Mouse (Mus musculus) liver, adult 2 months (tissue): ENCODE data around the gene Psd4. TPM values are rescaled to one million over a fixed set of nuclear protein-coding genes. Genes with fewer than 3 reads are reported as not detected.
A peak's percentile ranks its signal among the peaks of the same experiment; 100 is the strongest.

Source experiments
- DNase-seq: peaks from one replicate; pipeline ENCODE4 v3.0.0-alpha.2; 2011; ENCODE audit warnings: low read depth, low spot score; ENCODE audit errors: extremely low read depth
- H3K27ac ChIP-seq: fragments of 200-500 bp; replicated peaks from 2 replicates; pipeline ENCODE4 v1.5.1; 2012; ENCODE audit warnings: low read depth, mild to moderate bottlenecking, control low read depth, inconsistent platforms, low read length; ENCODE audit not compliant: insufficient read depth
- H3K27me3 ChIP-seq: fragments of 200-500 bp; 2 replicates; pipeline ENCODE4 v1.6.1; 2012; ENCODE audit warnings: mild to moderate bottlenecking, moderate library complexity, low read length, inconsistent platforms; ENCODE audit not compliant: control insufficient read depth, insufficient read depth
- H3K36me3 ChIP-seq: fragments of 200-500 bp; 2 replicates; pipeline ENCODE4 v1.6.1; 2012; ENCODE audit warnings: low read length, inconsistent platforms; ENCODE audit not compliant: control insufficient read depth, insufficient read depth
- H3K4me1 ChIP-seq: fragments of 200-500 bp; 2 replicates; pipeline ENCODE4 v1.6.1; 2011; ENCODE audit warnings: low read length; ENCODE audit not compliant: control insufficient read depth, insufficient read depth
- H3K4me3 ChIP-seq: fragments of 200-500 bp; 2 replicates; pipeline ENCODE4 v1.5.1; 2011; ENCODE audit warnings: low read depth, mild to moderate bottlenecking, control low read depth, low read length, moderate library complexity; ENCODE audit not compliant: insufficient read depth
- H3K79me2 ChIP-seq: fragments of 200-500 bp; 2 replicates; pipeline ENCODE4 v1.6.1; 2012; ENCODE audit warnings: inconsistent platforms, mild to moderate bottlenecking, low read length, moderate library complexity; ENCODE audit not compliant: control insufficient read depth, insufficient read depth
- H3K9ac ChIP-seq: fragments of 200-500 bp; 2 replicates; pipeline ENCODE4 v1.6.1; 2012; ENCODE audit warnings: low read depth, mild to moderate bottlenecking, control low read depth, inconsistent platforms, low read length
- CTCF ChIP-seq: fragments of 200-500 bp; IDR thresholded peaks from 2 replicates; pipeline ENCODE4 v1.5.1; 2011; ENCODE audit warnings: low read depth, low read length, control low read depth
- POLR2A ChIP-seq: fragments of 200-500 bp; IDR thresholded peaks from 2 replicates; pipeline ENCODE4 v1.6.1; 2011; ENCODE audit warnings: low read length, control low read depth; ENCODE audit not compliant: insufficient read depth; ENCODE audit errors: extremely low read depth
- WGBS: fragments of 180-500 bp; shearing (Covaris S2); methylation state at CpG from one replicate; pipeline ENCODE4 v1.1.7; 2018; 5-methylcytosine and 5-hydroxymethylcytosine counted together
- polyA plus RNA-seq: library from polyadenylated mRNA; depleted of rRNA; stranded (reverse); fragments of >200 nt; gene quantifications from 2 replicates; pipeline ENCODE4 v1.2.3, GENCODE M21; 2012
- total RNA-seq: library from RNA; depleted of rRNA; stranded (reverse); fragments of >200 nt; gene quantifications from 2 replicates; pipeline ENCODE4 v1.2.3, GENCODE M21; 2014

Gene Psd4
- total and polyA plus RNA-seq, 2 experiments: 2.1 to 3.7 TPM

GRCm38 (mm10) chr2:24382456-24383230 is 15.3 kb downstream of the Psd4 start:
- H3K27ac ChIP-seq: no peak overlapping the region

GRCm38 (mm10) chr2:24383636-24384035 is 16.3 kb downstream of the Psd4 start:
- TF ChIP-seq POLR2A: no peak
- TF ChIP-seq CTCF: no peak
- Histone ChIP-seq H3K4me3 (no peak overlapping the region), H3K79me2 (no peaks in the 10 kb centered on the region), H3K27me3 (no peaks in the 10 kb centered on the region), H3K4me1 (no peaks in the 10 kb centered on the region), H3K36me3 (no peaks in the 10 kb centered on the region), H3K9ac (no peak overlapping the region), H3K27ac (0 out of 2 replicates have a peak overlapping the region, but pooled peaks have one; percentile 10)
- 85% methylated on average over 3 of the region's 3 CpGs for WGBS
- DNase-seq: no peak

More at GRCm38 (mm10) chr2:24382456-24383230, 15.3 kb downstream of the Psd4 start:
- no peak for TF ChIP-seq POLR2A
- no peaks in the 10 kb centered on the region for H3K79me2 ChIP-seq
- DNase-seq: no peak
- H3K4me3 ChIP-seq: no peak overlapping the region
- no peaks in the 10 kb centered on the region for H3K4me1 ChIP-seq
- H3K9ac ChIP-seq: no peak overlapping the region
- H3K27me3 ChIP-seq: no peaks in the 10 kb centered on the region
- WGBS: 82% methylated on average over 9 of the region's 9 CpGs
- no peaks in the 10 kb centered on the region for H3K36me3 ChIP-seq

- H3K27ac ChIP-seq: no peak overlapping the region
- TF ChIP-seq CTCF: no peak
- no peak for TF ChIP-seq POLR2A
These were observed 17.0 kb downstream of the Psd4 start for GRCm38 (mm10) chr2:24384393-24384792.

GRCm38 (mm10) chr2:24385111-24385961 is 18.0 kb downstream of the Psd4 start:
- Histone ChIP-seq H3K27me3 (no peaks in the 10 kb centered on the region), H3K79me2 (no peaks in the 10 kb centered on the region), H3K9ac (no peak overlapping the region; the same call in 1 of the 2 replicates), H3K4me3 (peak overlapping the region; percentile 17; the same call in 1 of the 2 replicates), H3K4me1 (no peaks in the 10 kb centered on the region), H3K36me3 (no peaks in the 10 kb centered on the region), H3K27ac (no peak overlapping the region; the same call in 1 of the 2 replicates)
- no peak for DNase-seq
- TF ChIP-seq POLR2A: no peak
- TF ChIP-seq CTCF: no peak
- WGBS: 81% methylated on average over 14 of the region's 14 CpGs

More at GRCm38 (mm10) chr2:24384393-24384792, 17.0 kb downstream of the Psd4 start:
- no peak overlapping the region for H3K9ac ChIP-seq
- H3K79me2 ChIP-seq: no peaks in the 10 kb centered on the region
- no peaks in the 10 kb centered on the region for H3K4me1 ChIP-seq
- no peak overlapping the region for H3K4me3 ChIP-seq
- DNase-seq: no peak
- no peaks in the 10 kb centered on the region for H3K36me3 ChIP-seq
- no peaks in the 10 kb centered on the region for H3K27me3 ChIP-seq

- H3K4me3 ChIP-seq: peak overlapping the region; percentile 40
- no peaks in the 10 kb centered on the region for H3K4me1 ChIP-seq
- H3K27me3 ChIP-seq: no peaks in the 10 kb centered on the region
- WGBS: 83% methylated on average over 21 of the region's 21 CpGs
- no peaks in the 10 kb centered on the region for H3K79me2 ChIP-seq
- H3K9ac ChIP-seq: peak overlapping the region; percentile 33; the same call in 1 of the 2 replicates
- DNase-seq: peak; percentile 13
- no peak for TF ChIP-seq POLR2A
- TF ChIP-seq CTCF: no peak
- H3K36me3 ChIP-seq: no peaks in the 10 kb centered on the region
- H3K27ac ChIP-seq: no peak overlapping the region; the same call in 1 of the 2 replicates
These were observed 19.0 kb downstream of the Psd4 start for GRCm38 (mm10) chr2:24386158-24386963.
